In genomic region chr14:26675371-26675770, GRCm38 (mm10) we compare ENCODE assay signal across 9 mouse cellular contexts. TPM values are rescaled to one million over a fixed set of nuclear protein-coding genes. Genes with fewer than 3 reads are reported as not detected.
DNase-seq lines count a peak whose midpoint lies in the region; ATAC-seq and TF ChIP-seq lines count a peak whose summit lies in the region.
"Had no signal": no experiment of that assay in that cellular context is flagged by ENCODE, and none has a peak within 500 bp of the region (broad histone marks: within the 10 kb centered on the region; RNA-seq: fewer than 3 reads in every experiment).

No protein-coding gene starts in this region.

- no peak overlapping the region for H3K4me2 ChIP-seq in forebrain, embryonic 12.5 days
- H3K4me2 ChIP-seq in liver, embryonic 15.5 days: peak overlapping the region; percentile 65
- no peak overlapping the region for H3K4me2 ChIP-seq in stomach, postnatal 0 days (replicated peaks; ENCODE audit: low read depth)
- H3K4me2 ChIP-seq: neural tube, embryonic 13.5 days had no signal

- H3K4me1 ChIP-seq in forebrain, embryonic 10.5 days: peaks cover 5% of the 10 kb centered on the region
- H3K4me1 ChIP-seq in forebrain, embryonic 12.5 days: peaks cover 4% of the 10 kb centered on the region
- peaks cover 5% of the 10 kb centered on the region for H3K4me1 ChIP-seq in thymus, adult 2 months (replicated peaks; ENCODE audit: control insufficient read depth, insufficient read depth, low read length)
- H3K4me1 ChIP-seq in liver, embryonic 15.5 days (replicated peaks): peaks cover 44% of the 10 kb centered on the region
- H3K4me1 ChIP-seq in stomach, postnatal 0 days (replicated peaks; ENCODE audit: control insufficient read depth, insufficient read depth): no peaks in the 10 kb centered on the region

- intact Hi-C loops in heart, postnatal 14 days (cut with DNase I): loop anchor here (10.0 kb wide), 2 partner anchors 299 to 419 kb away; partner anchors contain the start of gene Appl1
- intact Hi-C loops in left cerebral cortex, postnatal 36 days (cut with DNase I): loop anchor here (10.0 kb wide), 2 partner anchors 299 to 419 kb away; partner anchors contain the start of gene Appl1

- no peak overlapping the region for H3K4me3 ChIP-seq in forebrain, embryonic 10.5 days
- H3K4me3 ChIP-seq in forebrain, embryonic 12.5 days (replicated peaks): no peak overlapping the region
- H3K4me3 ChIP-seq in thymus, adult 2 months (ENCODE audit: control insufficient read depth, insufficient read depth, low read length): no peak overlapping the region
- peak overlapping the region; percentile 37 for H3K4me3 ChIP-seq in liver, embryonic 15.5 days (replicated peaks)
- no peak overlapping the region for H3K4me3 ChIP-seq in stomach, postnatal 0 days (ENCODE audit: low read depth, low read length)
- H3K4me3 ChIP-seq: neural tube, embryonic 13.5 days had no signal

- no peaks in the 10 kb centered on the region for H3K9me3 ChIP-seq in forebrain, embryonic 10.5 days
- no peaks in the 10 kb centered on the region for H3K9me3 ChIP-seq in forebrain, embryonic 12.5 days
- no peaks in the 10 kb centered on the region for H3K9me3 ChIP-seq in liver, embryonic 15.5 days (replicated peaks)
- H3K9me3 ChIP-seq in stomach, postnatal 0 days (ENCODE audit: control insufficient read depth, low read length): no peaks in the 10 kb centered on the region
- H3K9me3 ChIP-seq: neural tube, embryonic 13.5 days had no signal

- no peak for TF ChIP-seq CTCF in thymus, adult 2 months (IDR thresholded peaks at IDR 0.05; ENCODE audit: borderline replicate concordance, control insufficient read depth, extremely low read depth, insufficient read depth, low read length, poor library complexity)
- peak; percentile 57 for TF ChIP-seq CTCF in stomach, postnatal 0 days (IDR thresholded peaks at IDR 0.05; ENCODE audit: low read depth)

- no peak for TF ChIP-seq POLR2A in thymus, adult 2 months (IDR thresholded peaks at IDR 0.05; ENCODE audit: control insufficient read depth, extremely low read depth, insufficient read depth, low read length, poor library complexity)

- no peak overlapping the region for H3K27ac ChIP-seq in forebrain, embryonic 10.5 days
- H3K27ac ChIP-seq in forebrain, embryonic 12.5 days: no peak overlapping the region
- no peak overlapping the region for H3K27ac ChIP-seq in thymus, adult 2 months (ENCODE audit: control insufficient read depth, insufficient read depth, low read length)
- peak overlapping the region; percentile 24; the same call in 1 of the 2 replicates for H3K27ac ChIP-seq in liver, embryonic 15.5 days (replicated peaks)
- no peak overlapping the region; the same call in 1 of the 2 replicates for H3K27ac ChIP-seq in stomach, postnatal 0 days (replicated peaks)
- H3K27ac ChIP-seq: neural tube, embryonic 13.5 days had no signal

- DNase-seq in forebrain, embryonic 10.5 days (ENCODE audit: extremely low spot score, low spot score): peak; percentile 27
- DNase-seq in thymus, adult 2 months: peak; percentile 23
- DNase-seq in thymus, adult 18-20 months: no peak
- peak; percentile 36 to 58 for DNase-seq in heart, postnatal 14 days
- DNase-seq in stomach, postnatal 0 days (ENCODE audit: low spot score): peak; percentile 60
- no peak for DNase-seq in left cerebral cortex, postnatal 36 days (ENCODE audit: low spot score in 2 of 2)

- no peak for ATAC-seq in forebrain, embryonic 12.5 days (ENCODE audit: low FRiP score)
- ATAC-seq in liver, embryonic 15.5 days (ENCODE audit: insufficient read depth): peak; percentile 58; the same call in 1 of the 2 replicates
- no peak for ATAC-seq in stomach, postnatal 0 days (ENCODE audit: low FRiP score, low TSS enrichment)

- no peak overlapping the region for H3K9ac ChIP-seq in forebrain, embryonic 12.5 days
- H3K9ac ChIP-seq in liver, embryonic 15.5 days: no peak overlapping the region
- no peak overlapping the region for H3K9ac ChIP-seq in stomach, postnatal 0 days (ENCODE audit: low read length)
- H3K9ac ChIP-seq: neural tube, embryonic 13.5 days had no signal

- no peak for TF ChIP-seq EP300 in stomach, postnatal 0 days (optimal IDR thresholded peaks at IDR 0.05)

- H3K36me3 ChIP-seq in forebrain, embryonic 10.5 days (replicated peaks): no peaks in the 10 kb centered on the region
- H3K36me3 ChIP-seq in forebrain, embryonic 12.5 days (replicated peaks): no peaks in the 10 kb centered on the region
- H3K36me3 ChIP-seq in thymus, adult 2 months (ENCODE audit: control insufficient read depth, insufficient read depth, low read length): no peaks in the 10 kb centered on the region
- H3K36me3 ChIP-seq in liver, embryonic 15.5 days (replicated peaks): no peaks in the 10 kb centered on the region
- no peaks in the 10 kb centered on the region for H3K36me3 ChIP-seq in stomach, postnatal 0 days (ENCODE audit: control insufficient read depth, insufficient read depth, low read length)
- H3K36me3 ChIP-seq: neural tube, embryonic 13.5 days had no signal

- 21% methylated on average over 12 of the region's 12 CpGs for WGBS in forebrain, embryonic 10.5 days
- WGBS in forebrain, embryonic 12.5 days: 23% methylated on average over 12 of the region's 12 CpGs
- WGBS in thymus, adult 2 months: 24% methylated on average over 12 of the region's 12 CpGs
- 22% methylated on average over 12 of the region's 12 CpGs for WGBS in liver, embryonic 15.5 days (ENCODE audit: insufficient replicate concordance)
- WGBS in stomach, postnatal 0 days: 16% methylated on average over 12 of the region's 12 CpGs

- no peaks in the 10 kb centered on the region for H3K27me3 ChIP-seq in forebrain, embryonic 10.5 days (ENCODE audit: poor library complexity, severe bottlenecking)
- H3K27me3 ChIP-seq in forebrain, embryonic 12.5 days: no peaks in the 10 kb centered on the region
- no peaks in the 10 kb centered on the region for H3K27me3 ChIP-seq in thymus, adult 2 months (ENCODE audit: control insufficient read depth, insufficient read depth, low read length)
- no peaks in the 10 kb centered on the region; the same call in 1 of the 2 replicates for H3K27me3 ChIP-seq in liver, embryonic 15.5 days
- H3K27me3 ChIP-seq in stomach, postnatal 0 days (ENCODE audit: control insufficient read depth, insufficient read depth, low read length): no peaks in the 10 kb centered on the region

RNA-seq across cellular contexts. Expression of gene Pde12, which starts 5.7 kb away (rescaled TPM):
- polyA plus RNA-seq in forebrain, embryonic 10.5 days (2016; fragmentation: Nextera tagmentation; extraction: Ambion mirVana): 11.4 and 11.8 TPM in 2 replicates
- 12.9 TPM in 2 replicates for polyA plus RNA-seq in forebrain, embryonic 12.5 days (2016; fragmentation: Nextera tagmentation; extraction: Ambion mirVana)
- 13.0 and 14.3 TPM in 2 replicates for polyA plus RNA-seq in thymus, adult 2 months (2012; rRNA removed)
- total RNA-seq in heart, postnatal 14 days (2021): 1 to 10 TPM; 4.8 to 5.1 TPM
- polyA plus RNA-seq in liver, embryonic 15.5 days (2015; fragmentation: Nextera tagmentation; extraction: Ambion mirVana): 6.0 and 6.2 TPM in 2 replicates
- 9.3 and 9.8 TPM in 2 replicates for polyA plus RNA-seq in stomach, postnatal 0 days (2015; fragmentation: Nextera tagmentation; extraction: Ambion mirVana)
- 1 to 10 TPM; 8.2 to 8.7 TPM for total RNA-seq in left cerebral cortex, postnatal 36 days (2021)

RNA-seq across cellular contexts. Expression of gene Dnah12, which starts 17.7 kb away (rescaled TPM):
- polyA plus RNA-seq in forebrain, embryonic 10.5 days (2016; fragmentation: Nextera tagmentation; extraction: Ambion mirVana): not detected in 2 replicates
- polyA plus RNA-seq in forebrain, embryonic 12.5 days (2016; fragmentation: Nextera tagmentation; extraction: Ambion mirVana): not detected in 2 replicates
- polyA plus RNA-seq in thymus, adult 2 months (2012; rRNA removed): 0.01 and 0.03 TPM in 2 replicates
- under 1 TPM; 0.12 to 0.22 TPM for total RNA-seq in heart, postnatal 14 days (2021)
- 0.02 TPM in 2 replicates for polyA plus RNA-seq in liver, embryonic 15.5 days (2015; fragmentation: Nextera tagmentation; extraction: Ambion mirVana)
- polyA plus RNA-seq in stomach, postnatal 0 days (2015; fragmentation: Nextera tagmentation; extraction: Ambion mirVana): 0.01 and 0.02 TPM in 2 replicates
- total RNA-seq in left cerebral cortex, postnatal 36 days (2021): under 1 TPM; 0.16 to 0.20 TPM

RNA-seq across cellular contexts. Expression of gene Arf4, which starts 37.5 kb away (rescaled TPM):
- polyA plus RNA-seq in forebrain, embryonic 10.5 days (2016; fragmentation: Nextera tagmentation; extraction: Ambion mirVana): 472 and 487 TPM in 2 replicates
- polyA plus RNA-seq in forebrain, embryonic 12.5 days (2016; fragmentation: Nextera tagmentation; extraction: Ambion mirVana): 560 and 584 TPM in 2 replicates
- 134 and 160 TPM in 2 replicates for polyA plus RNA-seq in thymus, adult 2 months (2012; rRNA removed)
- total RNA-seq in heart, postnatal 14 days (2021): 100 to 1,000 TPM in 1 of 2 experiments, 10 to 100 TPM in 1; 86.5 to 102 TPM
- polyA plus RNA-seq in liver, embryonic 15.5 days (2015; fragmentation: Nextera tagmentation; extraction: Ambion mirVana): 154 and 158 TPM in 2 replicates
- 411 and 419 TPM in 2 replicates for polyA plus RNA-seq in stomach, postnatal 0 days (2015; fragmentation: Nextera tagmentation; extraction: Ambion mirVana)
- total RNA-seq in left cerebral cortex, postnatal 36 days (2021): 100 to 1,000 TPM; 108 TPM

Comparison
In these comparisons a context has a peak if more than half of its experiments do, and no peak if none do; other contexts are left out.
1. DNase-seq: peak in forebrain, embryonic 10.5 days (single experiment), thymus, adult 2 months (single experiment), heart, postnatal 14 days (2 of 2) and stomach, postnatal 0 days (single experiment); none in thymus, adult 18-20 months (0 of 2) and left cerebral cortex, postnatal 36 days (0 of 2).